Mouse (Mus musculus): ENCODE measurements around the gene Ptprh.
A peak's percentile ranks its signal among the peaks of the same experiment; 100 is the strongest.

The Ptprh gene

GRCm38 (mm10) chr7:4522292-4522691, 81.5 kb downstream of the Ptprh start:
- DNase-seq = no peak

- DNase-seq = no peak
These were observed 82.4 kb downstream of the Ptprh start for GRCm38 (mm10) chr7:4521231-4522003.

GRCm38 (mm10) chr7:4518487-4518886, 85.4 kb downstream of the Ptprh start:
- DNase-seq = no peak

GRCm38 (mm10) chr7:4516332-4517050, 87.3 kb downstream of the Ptprh start, which contains the start of gene Tnnt1:
Gene Tnnt1, minus strand, starts transcription at chr7:4516382.
- DNase-seq = no peak

GRCm38 (mm10) chr7:4515853-4516252, 88.0 kb downstream of the Ptprh start:
- DNase-seq = no peak

GRCm38 (mm10) chr7:4513829-4514712, 89.8 kb downstream of the Ptprh start:
- DNase-seq = no peak

- DNase-seq = peak in 1 of 2 experiments; percentile 66
These were observed 90.6 kb downstream of the Ptprh start for GRCm38 (mm10) chr7:4513236-4513635.

- DNase-seq = no peak
These were observed 92.2 kb downstream of the Ptprh start for GRCm38 (mm10) chr7:4511489-4512224.

- DNase-seq = peak; percentile 82 to 89
These were observed 93.8 kb downstream of the Ptprh start for GRCm38 (mm10) chr7:4509863-4510608.

GRCm38 (mm10) chr7:4508739-4509116, 95.1 kb downstream of the Ptprh start:
- DNase-seq = no peak

- no peak for DNase-seq
These were observed 95.6 kb downstream of the Ptprh start for GRCm38 (mm10) chr7:4508062-4508738.

GRCm38 (mm10) chr7:4507220-4507619, 96.6 kb downstream of the Ptprh start:
- no peak for DNase-seq

- no peak for DNase-seq
These were observed 99.0 kb downstream of the Ptprh start for GRCm38 (mm10) chr7:4504646-4505435.

- no peak for DNase-seq
These were observed 100.0 kb downstream of the Ptprh start for GRCm38 (mm10) chr7:4503858-4504257.

GRCm38 (mm10) chr7:4503100-4503499, 100.7 kb downstream of the Ptprh start:
- no peak for DNase-seq

GRCm38 (mm10) chr7:4502421-4503090, 101.3 kb downstream of the Ptprh start:
- DNase-seq = peak; percentile 46 to 78

GRCm38 (mm10) chr7:4501558-4502397, 102.1 kb downstream of the Ptprh start, which contains the start of gene Ppp1r12c:
Gene Ppp1r12c, minus strand, starts transcription at chr7:4501680.
- peak; percentile 95 to 97 for DNase-seq

- peak in 1 of 2 experiments; percentile 56 for DNase-seq
These were observed 102.9 kb downstream of the Ptprh start for GRCm38 (mm10) chr7:4500892-4501471.
